In genomic region chr2:77172241-77172671, GRCm38 (mm10) we compare ENCODE assay signal across 9 mouse cellular contexts. TPM values are rescaled to one million over a fixed set of nuclear protein-coding genes. Genes with fewer than 3 reads are reported as not detected.
DNase-seq lines count a peak whose midpoint lies in the region; ATAC-seq and TF ChIP-seq lines count a peak whose summit lies in the region.
"Had no signal": no experiment of that assay in that cellular context is flagged by ENCODE, and none has a peak within 500 bp of the region (broad histone marks: within the 10 kb centered on the region; RNA-seq: fewer than 3 reads in every experiment).

No protein-coding gene starts in this region.

- intact Hi-C loops in gastrocnemius, adult 2 months (cut with DNase I): loop anchor here (5.0 kb wide), 1 partner anchor 55 kb away; no protein-coding TSS in a partner anchor

- H3K4me1 ChIP-seq in forebrain, embryonic 13.5 days: peaks cover 41% of the 10 kb centered on the region
- H3K4me1 ChIP-seq in kidney, embryonic 14.5 days (ENCODE audit: control insufficient read depth, insufficient read depth, low read length): peaks cover 22% of the 10 kb centered on the region
- H3K4me1 ChIP-seq in thymus, adult 2 months (replicated peaks; ENCODE audit: control insufficient read depth, insufficient read depth, low read length): peaks cover 17% of the 10 kb centered on the region

- WGBS in forebrain, embryonic 13.5 days: 10% methylated on average over 10 of the region's 10 CpGs
- 58% methylated on average over 10 of the region's 10 CpGs for WGBS in kidney, embryonic 14.5 days
- WGBS in thymus, adult 2 months: 92% methylated on average over 10 of the region's 10 CpGs

- H3K4me3 ChIP-seq in gastrocnemius, adult 2 months: peak overlapping the region; percentile 86
- H3K4me3 ChIP-seq in forebrain, embryonic 13.5 days: no peak overlapping the region
- 0 out of 2 replicates have a peak overlapping the region, but pooled peaks have one; percentile 10 for H3K4me3 ChIP-seq in kidney, embryonic 14.5 days (ENCODE audit: low read length)
- H3K4me3 ChIP-seq in thymus, adult 2 months (ENCODE audit: control insufficient read depth, insufficient read depth, low read length): no peak overlapping the region

- DNase-seq in gastrocnemius, adult 2 months: no peak
- DNase-seq in gastrocnemius, adult 18-20 months (ENCODE audit: low spot score): no peak
- DNase-seq in lung, postnatal 25 days (ENCODE audit: low spot score): peak; percentile 40
- no peak for DNase-seq in thymus, adult 2 months
- no peak for DNase-seq in left cerebral cortex, adult 9 months (ENCODE audit: low spot score in 2 of 2)

- 0 out of 2 replicates have a peak overlapping the region, but pooled peaks have one; percentile 12 for H3K9ac ChIP-seq in forebrain, embryonic 13.5 days
- H3K9ac ChIP-seq in kidney, embryonic 14.5 days (ENCODE audit: low read depth, low read length): no peak overlapping the region

- no peak for TF ChIP-seq POLR2A in thymus, adult 2 months (IDR thresholded peaks at IDR 0.05; ENCODE audit: control insufficient read depth, extremely low read depth, insufficient read depth, low read length, poor library complexity)

- no peaks in the 10 kb centered on the region for H3K36me3 ChIP-seq in forebrain, embryonic 13.5 days (ENCODE audit: poor library complexity, severe bottlenecking)
- no peaks in the 10 kb centered on the region for H3K36me3 ChIP-seq in kidney, embryonic 14.5 days (ENCODE audit: control insufficient read depth, insufficient read depth, low read length)
- no peaks in the 10 kb centered on the region for H3K36me3 ChIP-seq in thymus, adult 2 months (ENCODE audit: control insufficient read depth, insufficient read depth, low read length)

- no peak for TF ChIP-seq CTCF in gastrocnemius, adult 2 months (IDR thresholded peaks at IDR 0.05)
- TF ChIP-seq CTCF in thymus, adult 2 months (IDR thresholded peaks at IDR 0.05; ENCODE audit: borderline replicate concordance, control insufficient read depth, extremely low read depth, insufficient read depth, low read length, poor library complexity): no peak

- peak overlapping the region; percentile 50 for H3K4me2 ChIP-seq in forebrain, embryonic 13.5 days
- 0 out of 2 replicates have a peak overlapping the region, but pooled peaks have one; percentile 84 for H3K4me2 ChIP-seq in kidney, embryonic 14.5 days (replicated peaks; ENCODE audit: low read depth, low read length)

- peak overlapping the region; percentile 91 for H3K27ac ChIP-seq in gastrocnemius, adult 2 months
- H3K27ac ChIP-seq in forebrain, embryonic 13.5 days: no peak overlapping the region
- H3K27ac ChIP-seq in kidney, embryonic 14.5 days (ENCODE audit: low read depth, low read length): peak overlapping the region; percentile 80; the same call in 1 of the 2 replicates
- no peak overlapping the region for H3K27ac ChIP-seq in thymus, adult 2 months (ENCODE audit: control insufficient read depth, insufficient read depth, low read length)
- H3K27ac ChIP-seq: macrophage had no signal

- no peaks in the 10 kb centered on the region for H3K9me3 ChIP-seq in forebrain, embryonic 13.5 days (replicated peaks)
- no peaks in the 10 kb centered on the region for H3K9me3 ChIP-seq in kidney, embryonic 14.5 days (ENCODE audit: control insufficient read depth, low read length)

- no peaks in the 10 kb centered on the region for H3K27me3 ChIP-seq in forebrain, embryonic 13.5 days
- H3K27me3 ChIP-seq in kidney, embryonic 14.5 days (ENCODE audit: control insufficient read depth, insufficient read depth, low read length): no peaks in the 10 kb centered on the region
- no peaks in the 10 kb centered on the region for H3K27me3 ChIP-seq in thymus, adult 2 months (ENCODE audit: control insufficient read depth, insufficient read depth, low read length)

- peak; percentile 4; the same call in 1 of the 2 replicates for ATAC-seq in forebrain, embryonic 13.5 days
- peak; percentile 9; the same call in 1 of the 2 replicates for ATAC-seq in kidney, embryonic 14.5 days (ENCODE audit: low FRiP score, low TSS enrichment)
- no peak for ATAC-seq in erythroblast, adult 5-6 weeks (replicated peaks; ENCODE audit: low FRiP score, poor library complexity, severe bottlenecking)

RNA-seq across cellular contexts. Expression of gene Ccdc141, which starts 1.8 kb away (rescaled TPM):
- total RNA-seq in gastrocnemius, adult 2 months (2021): 1 to 10 TPM; 5.4 to 6.5 TPM
- total RNA-seq in gastrocnemius, adult 18-20 months (2021): 1 to 10 TPM; 4.2 to 5.1 TPM
- 3.0 and 3.6 TPM in 2 replicates for polyA plus RNA-seq in forebrain, embryonic 13.5 days (2015; fragmentation: Nextera tagmentation; extraction: Ambion mirVana)
- 5.6 and 13.6 TPM in 2 replicates for polyA plus RNA-seq in kidney, embryonic 14.5 days (2014; fragmentation: Nextera tagmentation; extraction: Ambion mirVana)
- polyA plus RNA-seq in thymus, adult 2 months (2012; rRNA removed): 1.5 and 3.8 TPM in 2 replicates
- total RNA-seq in erythroblast, adult 5-6 weeks (2015; ENCODE audit: low replicate concordance): 0.42 and 4.4 TPM in 2 replicates
- total RNA-seq in erythroblast, adult 5-6 weeks (2017; ENCODE audit: low replicate concordance): 2.0 and 3.5 TPM in 2 replicates

Comparison
In these comparisons a context has a peak if more than half of its experiments do, and no peak if none do; other contexts are left out.
1. H3K27ac ChIP-seq: peak in gastrocnemius, adult 2 months (single experiment) and kidney, embryonic 14.5 days (single experiment); none in forebrain, embryonic 13.5 days (single experiment) and thymus, adult 2 months (single experiment).
2. H3K4me3 ChIP-seq: peak in gastrocnemius, adult 2 months (single experiment) and kidney, embryonic 14.5 days (single experiment); none in forebrain, embryonic 13.5 days (single experiment) and thymus, adult 2 months (single experiment).